Mouse (Mus musculus) induced T-regulatory cell, adult 2 months (primary cell): ENCODE results near the gene Grin2c.

Experiments
- DNase-seq: peaks from one replicate; pipeline ENCODE4 v3.0.0-alpha.2; 2012; ENCODE audit warnings: low read depth

The Grin2c gene

DNA sequence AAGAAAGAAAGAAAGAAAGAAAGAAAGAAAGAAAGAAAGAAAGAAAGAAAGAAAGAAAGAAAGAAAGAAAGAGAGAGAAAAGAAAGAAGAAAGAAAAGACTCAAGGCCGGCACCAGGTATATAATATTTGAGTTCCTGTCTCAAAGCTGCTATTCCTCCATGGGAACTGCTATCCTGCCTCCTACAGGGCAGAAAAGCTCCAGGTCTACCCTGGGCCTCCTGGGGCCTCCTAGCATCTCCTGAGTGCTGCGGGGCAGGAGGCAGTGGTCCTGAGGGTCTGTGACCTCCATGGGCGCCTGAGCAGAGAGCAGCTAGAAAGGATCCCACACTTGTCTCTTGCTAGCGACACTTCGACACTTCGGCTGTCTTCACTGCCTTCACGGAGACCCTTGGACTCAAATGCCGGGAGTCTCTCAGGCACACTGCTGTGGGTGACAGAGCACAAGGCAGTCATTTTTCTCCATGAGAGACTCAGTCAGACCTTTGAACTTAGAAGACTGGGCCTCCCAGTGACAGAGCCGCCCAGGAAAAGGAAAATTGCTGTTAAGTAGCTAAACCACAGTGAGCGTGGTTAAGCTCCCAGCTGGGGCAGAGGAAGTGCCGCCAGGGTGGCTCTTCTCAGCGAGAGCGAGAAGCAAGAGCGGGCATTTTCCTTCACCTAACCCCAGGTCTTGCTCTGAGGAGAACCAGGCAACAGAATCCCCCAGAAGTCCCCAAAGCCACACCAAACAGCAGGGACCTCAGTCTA is 35.7 kb downstream of the Grin2c start:
- DNase-seq: peak; percentile 82

DNA sequence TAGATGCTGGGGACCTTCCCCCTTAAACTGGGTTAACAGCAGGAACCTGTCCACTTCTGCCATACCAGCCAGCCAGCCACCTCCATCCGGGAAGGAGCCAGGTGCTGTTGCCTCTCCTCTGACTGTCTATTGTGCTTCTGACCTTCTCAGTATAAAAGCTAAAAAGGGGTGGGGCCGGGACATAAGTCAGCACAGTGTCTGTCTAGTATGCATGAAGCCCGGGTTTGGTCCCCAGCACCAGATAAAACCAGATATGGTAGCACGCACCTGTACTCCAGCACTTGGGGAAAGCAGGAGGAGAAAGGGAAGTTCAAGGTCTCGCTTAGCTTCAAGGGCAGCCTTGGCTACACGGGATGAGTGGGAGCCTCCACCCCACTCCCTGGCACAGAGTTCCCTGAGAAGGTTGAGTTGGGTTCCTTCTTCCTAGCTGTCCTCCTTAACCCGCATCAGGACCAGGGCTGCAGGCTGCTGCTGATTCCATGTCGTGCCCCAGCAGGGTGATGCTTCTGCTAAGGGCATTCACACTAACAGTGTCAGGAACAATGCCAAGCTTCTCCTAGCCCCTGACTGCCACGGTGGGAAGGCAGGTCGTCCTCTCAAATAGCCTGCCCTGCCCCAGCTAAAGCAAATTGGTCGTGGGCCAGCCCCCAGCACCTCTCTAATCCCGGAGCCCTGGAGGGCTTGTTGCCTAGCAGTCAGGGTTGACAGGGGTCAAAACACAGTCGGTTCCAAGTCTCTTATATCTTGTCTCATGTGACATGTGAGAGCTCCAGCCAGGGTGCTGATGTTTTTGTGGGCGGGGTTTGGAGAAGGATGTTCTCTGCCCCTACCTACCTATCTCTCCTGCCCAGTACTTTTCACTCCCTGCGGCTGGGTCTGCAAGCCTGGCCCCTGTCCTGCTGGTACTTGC is 37.8 kb downstream of the Grin2c start:
- DNase-seq: no peak

DNA sequence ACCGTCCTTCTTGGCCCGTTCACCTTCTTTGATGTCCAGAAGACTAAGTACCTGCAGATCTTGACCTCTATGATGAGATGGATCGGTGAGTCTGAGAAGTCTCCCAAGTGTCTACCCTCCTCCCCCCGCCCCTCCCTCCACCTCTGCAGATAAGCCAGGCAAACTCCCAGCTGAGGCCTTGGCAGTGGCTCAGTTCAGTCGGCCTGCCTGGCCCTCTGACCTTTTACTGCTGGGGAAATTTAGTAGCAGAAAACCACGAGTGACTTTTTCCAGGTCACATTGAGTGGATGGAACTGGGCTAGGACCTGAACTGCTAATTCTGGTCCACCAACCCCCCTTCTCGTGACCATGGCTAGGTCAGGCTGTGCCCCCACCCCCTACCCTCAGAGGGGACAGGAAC is 38.6 kb downstream of the Grin2c start:
- no peak for DNase-seq

DNA sequence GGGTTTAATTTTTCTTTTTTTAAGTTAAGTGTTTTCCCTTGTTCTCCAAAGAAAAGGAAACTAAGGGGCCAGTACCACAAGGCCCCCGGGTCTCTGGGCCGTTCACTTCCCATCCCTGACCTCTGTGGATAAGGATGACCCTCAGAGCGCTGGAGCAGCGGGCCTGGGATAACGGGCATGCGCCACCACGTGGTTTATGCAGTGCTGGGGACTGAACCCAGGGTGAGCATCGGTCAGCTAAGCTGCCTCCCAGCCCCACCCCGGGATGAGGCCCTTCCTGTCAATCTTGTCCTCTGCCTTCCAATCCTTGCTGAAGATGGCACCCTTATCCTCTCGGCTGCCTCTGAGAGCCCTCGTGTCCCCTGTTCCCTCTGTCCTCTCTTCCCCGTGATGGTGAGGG is 39.4 kb downstream of the Grin2c start:
- DNase-seq: no peak

DNA sequence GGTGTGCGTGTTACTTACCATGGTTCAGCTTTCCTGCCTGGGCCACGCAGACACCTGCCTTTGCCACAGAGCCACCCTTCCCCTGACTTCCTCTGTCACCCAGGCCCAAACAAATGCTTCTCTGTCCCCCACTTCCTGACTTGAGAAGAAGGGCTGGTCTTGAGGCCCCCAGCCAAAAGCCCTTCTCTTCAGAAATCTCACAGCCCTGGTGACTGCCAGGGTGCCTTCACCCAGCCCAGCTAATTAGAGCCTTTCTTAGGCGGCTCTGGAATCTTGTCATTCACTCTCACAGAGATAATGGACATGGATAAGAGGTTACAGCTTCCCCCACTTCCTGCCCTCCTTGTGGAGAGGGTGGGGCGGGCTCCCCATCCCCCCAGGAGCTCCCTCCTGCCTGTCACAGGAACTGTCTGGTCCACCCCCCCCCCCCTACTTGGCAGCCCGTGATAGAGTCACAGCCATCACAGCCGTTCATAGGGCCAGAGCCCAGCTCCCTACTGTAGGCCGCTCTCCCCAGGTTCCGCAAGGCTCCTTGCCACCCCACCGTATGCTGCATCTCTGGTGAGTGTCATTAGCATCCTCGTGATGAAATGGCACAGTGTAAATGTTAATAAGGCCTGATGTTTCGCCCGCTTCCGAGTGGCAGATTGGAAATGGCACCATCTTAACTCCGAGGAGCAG is 40.1 kb downstream of the Grin2c start:
- DNase-seq: peak; percentile 51

DNA sequence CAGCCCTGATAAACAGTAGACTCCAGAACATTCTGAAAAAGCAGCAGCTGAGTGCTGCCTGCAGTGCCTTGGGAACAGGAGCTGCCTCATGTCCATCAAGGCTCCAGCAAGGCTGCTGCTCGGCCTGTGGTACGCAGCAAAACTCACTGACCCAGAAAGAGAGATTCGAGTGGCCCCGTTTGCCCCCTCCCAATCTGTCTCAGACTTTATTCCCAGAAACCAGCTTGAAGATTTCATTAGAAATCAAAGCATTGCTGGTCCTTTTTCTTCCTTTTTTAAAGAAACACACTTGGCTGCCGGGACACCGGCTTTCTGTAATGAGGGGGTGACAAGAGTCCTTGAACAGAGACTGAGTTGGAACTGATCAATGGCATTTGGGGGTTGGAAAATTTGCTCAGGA is 41.7 kb downstream of the Grin2c start:
- DNase-seq: no peak

DNA sequence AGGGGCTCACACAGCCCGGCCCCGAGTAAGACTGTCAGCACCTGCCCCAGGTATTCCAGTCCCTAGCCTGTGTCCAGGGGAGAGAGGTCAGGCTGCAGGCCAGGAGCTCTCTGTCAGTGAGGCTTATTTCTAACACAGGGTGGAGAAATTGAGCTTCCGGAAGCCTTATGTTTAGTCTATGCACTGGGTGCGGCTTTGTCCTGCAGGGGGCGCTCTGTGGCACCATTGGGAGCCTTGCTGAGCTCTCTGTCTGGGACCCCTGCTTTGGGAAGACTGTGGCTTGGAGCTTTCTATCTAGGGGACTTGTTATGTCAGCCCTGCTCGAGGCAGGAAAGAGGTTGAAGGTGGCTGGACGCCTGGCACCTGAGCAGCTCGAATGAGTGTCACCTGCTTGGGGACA is 42.2 kb downstream of the Grin2c start:
- DNase-seq: peak; percentile 68

DNA sequence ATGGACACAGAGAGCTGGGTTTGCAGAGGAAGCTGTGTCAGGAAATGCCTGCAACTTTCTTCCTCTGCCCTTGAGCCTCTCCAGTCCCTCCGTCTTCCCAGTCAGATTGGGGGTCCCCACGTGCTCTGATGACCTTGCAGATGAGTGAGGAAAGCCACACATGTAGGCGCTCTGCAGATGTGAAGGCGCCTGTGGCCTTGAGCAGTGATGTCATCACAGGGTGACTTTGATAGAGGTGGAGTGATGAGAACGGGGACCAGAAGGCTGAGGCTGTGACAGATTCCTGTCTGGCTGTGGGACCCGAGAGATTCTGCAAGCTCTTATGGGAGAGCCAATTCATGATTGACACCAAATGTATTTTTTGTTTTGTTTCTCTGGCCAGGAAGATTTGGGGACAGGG is 43.2 kb downstream of the Grin2c start:
- DNase-seq: no peak

DNA sequence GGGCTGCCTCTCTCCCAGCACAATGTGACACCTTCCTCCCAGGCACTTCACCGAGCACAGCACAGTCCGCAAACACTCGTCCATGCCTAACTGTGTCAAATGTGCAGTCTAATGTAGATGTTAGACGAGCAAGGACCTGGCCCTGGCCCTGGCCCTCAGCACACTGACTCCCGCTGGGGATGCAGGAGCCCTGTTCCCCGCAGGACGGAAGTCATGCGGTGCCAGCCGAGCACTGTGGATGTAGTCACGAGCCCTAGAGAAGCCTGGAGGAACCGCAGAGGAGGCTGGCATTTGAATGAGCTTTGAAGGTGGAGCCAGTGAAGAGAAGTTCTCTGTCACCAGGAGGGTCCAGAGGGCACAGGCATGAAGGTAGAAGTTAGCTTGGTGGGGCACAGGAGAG is 43.6 kb downstream of the Grin2c start:
- no peak for DNase-seq

DNA sequence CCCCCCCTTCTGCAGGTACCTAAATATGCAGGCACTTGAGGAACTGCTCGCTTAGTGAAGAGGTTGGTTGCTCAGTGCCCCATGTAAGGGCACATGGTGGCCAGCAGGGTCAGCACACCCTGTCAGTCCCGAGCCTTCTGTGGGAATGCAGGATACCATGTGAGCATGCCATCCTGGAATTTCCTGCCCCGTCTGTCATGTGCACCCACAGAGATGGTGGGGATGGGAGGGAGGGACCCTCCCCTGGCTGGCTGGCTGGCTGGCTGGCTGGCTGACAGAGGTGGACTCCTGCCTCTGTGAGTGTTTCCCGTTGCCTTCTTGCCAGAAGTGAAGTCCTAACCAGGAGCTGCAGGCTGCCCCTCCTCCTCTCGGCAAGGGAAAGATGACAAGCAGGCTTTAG is 44.5 kb downstream of the Grin2c start:
- no peak for DNase-seq

DNA sequence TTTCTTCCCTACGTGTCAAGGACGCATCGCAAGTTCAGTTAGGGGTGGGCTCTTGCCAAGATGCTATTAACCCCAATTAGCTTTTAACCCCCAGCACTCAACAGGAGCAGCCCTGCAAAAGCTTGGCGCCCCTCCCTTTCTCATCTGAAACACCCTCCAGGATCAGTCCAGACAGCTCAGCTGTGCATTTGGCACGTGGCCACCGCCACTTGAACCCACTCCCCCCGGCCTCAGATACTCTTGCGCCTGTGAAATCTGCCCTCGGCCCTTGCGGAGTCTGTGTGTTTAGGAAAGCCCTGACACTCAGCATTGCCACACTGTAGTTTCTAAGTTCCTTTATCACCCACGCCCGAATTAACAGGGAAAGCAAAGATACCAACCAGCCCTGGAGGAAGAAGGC is 45.0 kb downstream of the Grin2c start:
- no peak for DNase-seq

DNA sequence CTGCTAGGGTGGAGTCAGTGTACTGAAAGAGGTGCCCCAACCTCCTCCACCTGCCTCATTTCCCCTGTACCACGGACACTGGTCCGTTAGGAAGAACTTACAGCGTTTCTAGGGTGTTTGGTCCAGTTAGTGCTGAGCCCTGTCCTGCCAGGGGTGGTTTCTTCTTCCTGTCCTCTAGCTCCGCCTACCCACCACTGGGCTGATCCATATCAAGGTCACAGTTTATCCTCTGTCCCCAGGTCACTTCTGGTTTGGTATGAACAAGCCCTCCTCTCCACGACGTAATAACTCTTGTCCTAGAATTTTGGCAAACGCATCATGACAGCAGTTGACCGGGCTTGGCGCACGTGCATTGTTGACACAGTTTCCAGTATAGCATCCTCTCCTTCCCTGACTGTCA is 47.4 kb downstream of the Grin2c start:
- DNase-seq: no peak

DNA sequence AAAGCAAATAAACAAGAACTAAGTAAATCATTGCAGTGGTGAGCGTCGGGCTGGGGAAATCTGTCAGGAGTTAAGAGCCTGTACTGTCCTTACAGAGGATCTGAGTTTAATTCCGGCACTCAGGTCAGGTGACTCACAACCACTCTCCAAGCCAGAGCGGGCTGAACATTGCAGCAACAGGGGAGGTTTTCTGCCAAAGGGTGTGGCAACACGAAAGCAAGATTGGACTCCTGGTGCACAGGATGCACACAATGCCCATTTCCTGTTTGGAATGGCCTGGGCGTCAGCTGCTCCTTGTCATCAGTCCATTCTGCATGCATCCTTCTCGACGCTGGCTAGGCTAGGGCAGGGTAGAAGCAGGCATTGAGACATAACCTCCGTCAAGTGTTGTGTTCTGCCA is 47.8 kb downstream of the Grin2c start:
- DNase-seq: no peak

DNA sequence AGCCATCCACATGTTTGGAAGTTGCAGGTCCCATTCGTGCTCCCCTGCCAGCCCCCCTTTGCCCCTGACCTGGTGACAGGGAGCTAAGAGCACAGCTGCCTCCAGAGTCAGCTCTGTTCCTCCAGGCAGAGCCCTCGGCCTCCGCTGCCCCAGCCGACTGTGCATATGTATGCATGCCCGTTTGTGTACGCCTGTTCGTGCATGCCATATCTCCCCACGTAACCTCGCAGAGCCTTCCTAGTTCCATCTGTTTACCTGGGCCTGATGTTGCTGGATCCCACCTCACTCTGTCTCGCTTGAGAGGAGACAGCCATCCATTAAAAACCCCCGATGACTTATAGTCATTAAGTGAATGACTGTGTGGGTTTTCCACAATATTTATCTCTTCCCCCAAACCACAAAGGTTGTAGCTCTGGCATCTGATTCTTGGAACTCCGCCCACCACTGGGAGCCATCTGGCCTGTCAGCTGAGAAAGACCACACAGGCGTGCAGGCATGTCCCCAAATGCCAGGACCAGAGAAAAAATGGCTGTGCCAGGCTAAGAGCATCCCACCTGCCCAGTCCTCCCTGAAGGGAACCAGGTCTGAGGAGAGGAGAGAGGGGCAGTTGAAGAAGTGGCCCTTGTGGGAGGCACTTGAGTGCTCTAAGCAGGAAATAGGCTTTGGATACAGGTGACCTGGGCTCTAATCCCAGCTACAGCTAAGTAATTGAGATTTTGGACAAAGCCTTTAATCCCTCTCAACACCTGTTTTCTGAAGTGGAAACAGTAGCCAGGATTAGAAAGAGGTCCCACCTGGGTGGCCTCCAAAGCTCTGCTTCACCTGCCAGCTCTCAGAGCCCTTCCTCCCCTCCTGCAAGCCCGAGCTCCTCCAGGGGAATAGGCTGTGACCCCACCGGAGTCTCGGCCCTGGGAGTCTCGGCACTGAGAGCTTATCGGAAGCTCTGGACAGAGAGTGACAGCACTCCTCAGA is 49.3 kb downstream of the Grin2c start:
- DNase-seq: no peak

DNA sequence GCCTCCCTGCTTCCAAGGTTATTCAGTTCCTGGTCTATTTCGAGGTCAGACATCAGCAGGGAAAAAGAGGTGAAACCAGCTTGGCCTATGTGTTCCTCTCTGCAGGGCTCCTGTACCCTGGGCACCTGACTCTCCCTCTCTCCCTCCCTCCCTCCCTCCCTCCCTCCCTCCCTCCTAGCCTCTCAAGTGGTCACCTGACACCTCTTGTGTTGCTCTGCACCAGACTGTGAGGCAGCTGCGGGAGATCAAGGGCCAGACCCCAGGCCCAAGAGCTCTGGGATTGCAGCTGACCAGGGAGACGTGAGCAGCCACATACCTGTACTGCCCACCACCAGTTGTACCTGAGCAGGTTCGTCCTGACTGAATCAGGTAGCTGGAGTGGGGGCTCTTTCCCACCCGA is 51.9 kb downstream of the Grin2c start:
- DNase-seq: no peak

DNA sequence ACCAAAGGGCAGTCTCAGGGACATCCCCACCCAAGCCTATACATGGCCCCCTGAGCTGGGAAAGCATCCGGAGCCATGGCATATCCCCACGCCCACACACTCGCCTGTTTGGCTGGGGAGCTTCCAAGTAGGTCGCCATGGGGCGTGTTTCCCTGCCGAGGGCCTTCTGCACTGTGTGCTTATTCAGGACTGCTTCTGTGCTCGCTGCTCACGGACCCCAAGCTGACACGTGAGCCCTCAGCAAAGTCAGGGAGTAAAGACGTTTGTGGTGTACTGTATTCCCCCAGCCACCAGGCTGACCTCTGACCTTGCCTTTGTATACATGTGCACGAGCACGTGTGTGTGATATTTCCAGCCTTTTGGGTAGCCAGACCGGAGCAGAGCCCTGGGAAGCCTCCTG is 54.9 kb downstream of the Grin2c start:
- no peak for DNase-seq

DNA sequence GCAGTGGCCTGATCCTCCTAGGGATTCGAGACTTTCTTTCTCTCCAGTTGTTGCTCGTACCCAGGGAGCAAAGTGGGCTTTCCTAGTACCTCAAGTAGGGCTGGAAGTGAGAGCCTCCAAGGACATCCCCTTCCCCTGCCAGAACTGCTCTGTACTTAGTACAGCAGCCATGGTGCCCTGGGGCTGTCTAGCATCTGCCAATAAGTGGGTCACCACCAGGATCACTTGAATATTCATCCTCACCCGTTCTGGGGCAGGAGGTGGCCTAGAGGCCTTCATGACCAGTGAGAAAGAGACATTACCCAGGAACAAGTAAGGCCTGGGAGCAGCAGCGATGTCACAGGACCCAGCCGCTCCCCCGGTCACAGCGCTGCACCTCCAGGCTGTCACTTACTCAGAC is 57.1 kb downstream of the Grin2c start:
- DNase-seq: no peak

DNA sequence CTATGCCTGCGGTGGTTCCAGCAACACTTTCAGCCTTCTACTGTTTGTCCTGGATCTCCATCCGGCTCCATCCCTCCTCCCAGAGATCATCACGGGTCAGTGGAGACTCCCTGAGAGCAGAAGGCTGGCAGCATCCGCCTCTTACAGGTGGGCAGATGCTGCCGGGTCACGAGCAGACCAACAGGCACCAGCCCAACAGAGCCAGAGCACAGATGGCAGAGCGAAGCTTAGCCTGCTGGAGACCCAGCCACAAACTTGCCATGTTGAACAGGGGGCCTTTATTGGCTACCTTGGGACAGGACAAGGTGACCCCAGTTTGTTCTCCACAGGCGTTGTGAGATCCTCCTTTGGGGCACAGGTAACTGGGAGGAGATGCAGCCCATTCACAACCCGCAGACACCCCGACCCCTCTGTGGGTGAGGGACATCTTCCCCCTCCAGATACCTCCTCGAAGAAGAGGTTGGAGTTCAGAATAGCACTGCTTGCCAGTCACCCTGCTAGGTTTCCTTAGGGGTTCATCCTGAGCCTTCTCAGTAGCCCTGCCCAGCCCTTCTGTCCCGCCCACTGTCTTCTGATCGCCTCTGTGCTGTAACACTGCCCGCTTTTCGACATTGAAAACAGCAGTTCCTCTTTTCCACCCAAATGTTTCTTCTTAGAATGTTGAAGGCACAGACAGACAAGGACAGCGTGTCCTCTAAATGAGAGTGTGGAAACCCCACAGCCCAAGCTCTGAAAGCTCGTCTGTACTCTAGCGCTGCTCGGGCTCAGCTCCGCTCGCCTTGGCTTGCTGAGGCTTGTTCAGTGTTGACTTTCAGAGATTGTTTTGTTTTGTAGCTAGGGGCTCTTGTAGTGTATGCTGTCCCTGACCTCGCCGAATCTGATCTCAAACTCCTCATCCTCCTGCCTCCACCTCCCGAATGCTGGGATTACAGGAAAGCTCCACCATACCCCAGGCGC is 58.0 kb downstream of the Grin2c start:
- no peak for DNase-seq

DNA sequence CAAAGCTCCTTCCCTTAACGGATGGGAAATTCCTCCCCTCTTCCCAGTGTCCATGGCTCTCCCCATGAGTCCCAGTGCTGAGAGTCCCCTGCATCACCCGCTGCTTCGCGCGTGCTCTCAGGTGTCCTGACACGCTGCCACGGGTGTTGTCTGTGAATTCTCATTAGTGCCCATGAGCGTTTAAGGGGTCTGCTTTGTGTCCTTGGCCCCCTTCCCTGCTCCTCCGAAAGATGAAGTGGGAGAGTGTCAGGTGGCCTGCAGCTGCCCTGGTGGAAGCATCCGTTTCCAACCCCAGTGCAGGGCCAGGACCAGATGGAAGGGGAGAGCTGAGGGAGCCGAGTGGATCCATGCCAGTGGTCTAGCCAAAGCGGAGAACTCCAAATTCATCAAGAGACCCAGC is 58.9 kb downstream of the Grin2c start:
- DNase-seq: no peak

DNA sequence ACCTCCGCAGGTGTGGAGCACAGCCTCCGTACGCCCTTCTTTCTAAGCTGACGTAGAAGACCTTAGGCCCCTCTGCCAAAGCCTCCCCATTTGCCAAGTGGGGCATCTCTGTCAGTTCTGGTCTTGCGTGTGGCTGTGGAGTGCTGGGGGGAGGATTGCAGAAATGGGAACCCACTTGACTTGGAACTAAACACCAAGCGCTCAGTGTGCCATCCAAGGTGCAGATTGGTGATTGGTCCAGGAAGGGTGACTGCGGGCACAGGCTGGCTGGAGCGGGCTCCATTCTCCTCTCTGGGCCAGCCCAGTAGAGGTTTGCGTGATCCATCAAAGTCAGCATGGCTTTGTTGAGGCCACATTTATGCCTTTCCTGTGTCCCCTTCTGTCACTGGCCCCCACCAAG is 64.3 kb downstream of the Grin2c start:
- DNase-seq: no peak

DNA sequence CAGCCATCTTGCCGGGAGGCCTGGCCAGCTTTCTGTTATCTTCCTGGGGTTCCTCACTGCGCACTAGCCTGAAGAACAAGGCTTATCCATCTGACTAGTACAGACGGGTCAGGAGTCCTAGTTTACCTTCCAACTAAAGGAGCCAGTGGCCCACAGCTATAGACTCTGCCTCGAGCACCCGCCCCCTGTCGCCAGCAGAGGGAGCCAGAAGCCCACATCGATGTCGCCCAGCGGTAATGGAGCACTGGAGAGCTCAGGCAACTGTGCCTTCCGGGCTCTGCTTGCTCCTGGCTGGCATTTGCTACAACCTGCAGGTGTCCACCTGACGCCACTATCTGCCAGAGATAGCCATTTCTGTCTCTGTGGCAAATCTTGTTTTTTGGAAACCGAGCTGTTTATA is 64.7 kb downstream of the Grin2c start:
- DNase-seq: peak; percentile 88
